Mouse (Mus musculus): ENCODE results near the gene Olfr994. TPM values are rescaled to one million over a fixed set of nuclear protein-coding genes. Genes with fewer than 3 reads are reported as not detected.
A peak's percentile ranks its signal among the peaks of the same experiment; 100 is the strongest.

Olfr994 gene
- total RNA-seq (2021) = not detected
- long read RNA-seq, experiment 1 = 0 reads
- long read RNA-seq, experiment 2 = 0 reads

GRCm38 (mm10) chr2:85436351-85436750, at the start of gene Olfr994:
Gene Olfr994, minus strand, starts transcription at chr2:85436451.
- DNase-seq = no peak

- DNase-seq = peak; percentile 25 to 27
Observed at GRCm38 (mm10) chr2:85466801-85467325, 30.6 kb upstream of the Olfr994 start.

- DNase-seq = no peak
Observed at GRCm38 (mm10) chr2:85443539-85443938, 7.3 kb upstream of the Olfr994 start, which contains the start of gene Olfr995. Gene Olfr995, minus strand, starts transcription at chr2:85443639.

GRCm38 (mm10) chr2:85442546-85442945, 6.3 kb upstream of the Olfr994 start:
- no peak for DNase-seq

GRCm38 (mm10) chr2:85425893-85426292, 10.4 kb downstream of the Olfr994 start:
- DNase-seq = no peak

- DNase-seq = no peak
Observed at GRCm38 (mm10) chr2:85414777-85415176, 21.5 kb downstream of the Olfr994 start, which contains the start of gene Olfr993. Gene Olfr993, minus strand, starts transcription at chr2:85414877.

- no peak for DNase-seq
Observed at GRCm38 (mm10) chr2:85409369-85409768, 26.9 kb downstream of the Olfr994 start, which contains the start of gene Olfr992. Gene Olfr992, minus strand, starts transcription at chr2:85409469.

Other genes starting within 250 kb of the Olfr994 start
- gene Lrrc55, start 239.3 kb downstream of the Olfr994 start, total RNA-seq (2021) = 1 to 10 TPM; 1.2 to 1.5 TPM
- gene Olfr987, start 97.1 kb downstream of the Olfr994 start, total RNA-seq (2021) = not detected
- gene Olfr988, start 73.2 kb downstream of the Olfr994 start, total RNA-seq (2021) = not detected
- not detected for gene Olfr992, start 27.0 kb downstream of the Olfr994 start, total RNA-seq (2021)
- gene Olfr993, start 21.6 kb downstream of the Olfr994 start, total RNA-seq (2021) = not detected
- gene Olfr995, start 7.2 kb upstream of the Olfr994 start, total RNA-seq (2021) = not detected
- under 1 TPM in 1 of 2 experiments, not detected in 1; 0.21 TPM for gene 4833423E24Rik, start 82.6 kb upstream of the Olfr994 start, total RNA-seq (2021)
- gene Olfr996, start 142.8 kb upstream of the Olfr994 start, total RNA-seq (2021) = not detected
- not detected for gene Olfr998, start 152.5 kb upstream of the Olfr994 start, total RNA-seq (2021)
- gene Olfr1000, start 175.5 kb upstream of the Olfr994 start, total RNA-seq (2021) = not detected
- not detected for gene Olfr1002, start 214.3 kb upstream of the Olfr994 start, total RNA-seq (2021)
- gene Olfr154, start 228.0 kb upstream of the Olfr994 start, total RNA-seq (2021) = not detected
- gene Olfr1006, start 242.3 kb upstream of the Olfr994 start, total RNA-seq (2021) = not detected